Mouse (Mus musculus) macrophage (primary cell): ENCODE results near the gene Npr1. TPM values are rescaled to one million over a fixed set of nuclear protein-coding genes. Genes with fewer than 3 reads are reported as not detected.

Source experiments
- H3K27ac ChIP-seq: fragments of 350-480 bp; formaldehyde crosslinking; 2 replicates; pipeline ENCODE4 v1.9.0; 2021
- H3K36me3 ChIP-seq: fragments of 350-480 bp; formaldehyde crosslinking; 2 replicates; pipeline ENCODE4 v1.9.0; 2021; ENCODE audit errors: inconsistent target
- H3K4me3 ChIP-seq: fragments of 350-480 bp; formaldehyde crosslinking; 2 replicates; pipeline ENCODE4 v1.9.0; 2021; ENCODE audit errors: inconsistent target
- H3K79me2 ChIP-seq: fragments of 350-480 bp; formaldehyde crosslinking; 2 replicates; pipeline ENCODE4 v1.9.0; 2021; ENCODE audit errors: inconsistent target
- WGBS: methylation state at CpG from one replicate; pipeline ENCODE4 v1.1.7; 2026; ENCODE audit warnings: inconsistent platforms; ENCODE audit not compliant: missing documents; 5-methylcytosine and 5-hydroxymethylcytosine counted together
- polyA plus RNA-seq: library from polyadenylated mRNA; stranded (reverse); fragments of 250-400 nt; gene quantifications from 3 replicates; pipeline ENCODE4 v1.2.4, GENCODE M21; 2018; ENCODE audit warnings: inconsistent platforms

The Npr1 gene
- polyA plus RNA-seq, 1 experiment from 2014 or later, result 0.40 TPM

- H3K36me3 ChIP-seq, result peaks cover 30% of the 10 kb centered on the region; the same call in 1 of the 2 replicates
- H3K4me3 ChIP-seq, result no peak overlapping the region
- H3K79me2 ChIP-seq, result no peaks in the 10 kb centered on the region
- 94% methylated on average over 7 of the region's 7 CpGs for WGBS
- no peak overlapping the region for H3K27ac ChIP-seq
Observed at GRCm38 (mm10) chr3:90495850-90496525, 30.3 kb upstream of the Npr1 start.

GRCm38 (mm10) chr3:90493831-90494540 lies 28.3 kb upstream of the Npr1 start:
- H3K36me3 ChIP-seq, result peaks cover 22% of the 10 kb centered on the region; the same call in 1 of the 2 replicates
- WGBS, result 91% methylated on average over 4 of the region's 4 CpGs
- no peak overlapping the region for H3K27ac ChIP-seq
- no peak overlapping the region for H3K4me3 ChIP-seq
- H3K79me2 ChIP-seq, result peaks cover 10% of the 10 kb centered on the region; the same call in 1 of the 2 replicates

- peaks cover 25% of the 10 kb centered on the region; the same call in 1 of the 2 replicates for H3K36me3 ChIP-seq
- 29% methylated on average over 2 of the region's 2 CpGs for WGBS
Observed at GRCm38 (mm10) chr3:90491350-90491749, 25.7 kb upstream of the Npr1 start.

GRCm38 (mm10) chr3:90490696-90491256 lies 25.1 kb upstream of the Npr1 start, which contains the start of gene Snapin:
TSS of gene Snapin (minus strand) at chr3:90491033.
- peaks cover 25% of the 10 kb centered on the region; the same call in 1 of the 2 replicates for H3K36me3 ChIP-seq
- WGBS, result under 1% methylated on average over 33 of the region's 37 CpGs

More at GRCm38 (mm10) chr3:90491350-90491749, 25.7 kb upstream of the Npr1 start:
- H3K4me3 ChIP-seq, result no peak overlapping the region
- no peak overlapping the region for H3K27ac ChIP-seq
- H3K79me2 ChIP-seq, result peaks cover 10% of the 10 kb centered on the region; the same call in 1 of the 2 replicates

GRCm38 (mm10) chr3:90488576-90488975 lies 22.9 kb upstream of the Npr1 start:
- Histone ChIP-seq H3K36me3 (peaks cover 32% of the 10 kb centered on the region), H3K27ac (no peak overlapping the region), H3K4me3 (no peak overlapping the region), H3K79me2 (peaks cover 10% of the 10 kb centered on the region; the same call in 1 of the 2 replicates)
- 94% methylated on average over 6 of the region's 6 CpGs for WGBS

More at GRCm38 (mm10) chr3:90490696-90491256, 25.1 kb upstream of the Npr1 start, which contains the start of gene Snapin:
- Histone ChIP-seq H3K79me2 (peaks cover 10% of the 10 kb centered on the region; the same call in 1 of the 2 replicates), H3K27ac (peak within 1 kb of the TSS; percentile 12; the same call in 1 of the 2 replicates), H3K4me3 (peak within 1 kb of the TSS; percentile 65)

- 84% methylated on average over 5 of the region's 5 CpGs for WGBS
- H3K79me2 ChIP-seq, result peaks cover 10% of the 10 kb centered on the region; the same call in 1 of the 2 replicates
- H3K36me3 ChIP-seq, result peaks cover 42% of the 10 kb centered on the region
- H3K4me3 ChIP-seq, result no peak overlapping the region
- no peak overlapping the region for H3K27ac ChIP-seq
Observed at GRCm38 (mm10) chr3:90486998-90487397, 21.3 kb upstream of the Npr1 start.

GRCm38 (mm10) chr3:90475831-90476611 lies 10.4 kb upstream of the Npr1 start, which contains the start of gene Ilf2:
TSS of gene Ilf2 (plus strand) at chr3:90476126.
- Histone ChIP-seq H3K79me2 (peaks cover 30% of the 10 kb centered on the region), H3K4me3 (peak within 1 kb of the TSS; percentile 87), H3K27ac (peak within 1 kb of the TSS; percentile 29), H3K36me3 (peaks cover under 1% of the 10 kb centered on the region; the same call in 1 of the 2 replicates)
- under 1% methylated on average over 44 of the region's 45 CpGs for WGBS

- no peaks in the 10 kb centered on the region for H3K36me3 ChIP-seq
- H3K79me2 ChIP-seq, result peaks cover 30% of the 10 kb centered on the region
- peak overlapping the region; percentile 30 for H3K4me3 ChIP-seq
- H3K27ac ChIP-seq, result no peak overlapping the region
- WGBS, result 39% methylated on average over 11 of the region's 16 CpGs
Observed at GRCm38 (mm10) chr3:90475151-90475830, 9.6 kb upstream of the Npr1 start.

GRCm38 (mm10) chr3:90472213-90472612 lies 6.5 kb upstream of the Npr1 start:
- Histone ChIP-seq H3K4me3 (no peak overlapping the region), H3K27ac (no peak overlapping the region), H3K79me2 (peaks cover 11% of the 10 kb centered on the region), H3K36me3 (no peaks in the 10 kb centered on the region)
- WGBS, result 0% methylated on average over 3 of the region's 3 CpGs

- H3K27ac ChIP-seq, result no peak overlapping the region
- H3K36me3 ChIP-seq, result no peaks in the 10 kb centered on the region
- WGBS, result 94% methylated on average over 10 of the region's 10 CpGs
- no peak overlapping the region for H3K4me3 ChIP-seq
- H3K79me2 ChIP-seq, result no peaks in the 10 kb centered on the region
Observed at GRCm38 (mm10) chr3:90467618-90468300, 2.1 kb upstream of the Npr1 start.

GRCm38 (mm10) chr3:90466311-90466766 lies 673 bp upstream of the Npr1 start:
- no peaks in the 10 kb centered on the region for H3K79me2 ChIP-seq
- H3K4me3 ChIP-seq, result no peak overlapping the region; the same call in 1 of the 2 replicates
- H3K36me3 ChIP-seq, result no peaks in the 10 kb centered on the region
- H3K27ac ChIP-seq, result no peak overlapping the region
- 1% methylated on average over 15 of the region's 15 CpGs for WGBS

GRCm38 (mm10) chr3:90465081-90465685 lies 483 bp downstream of the Npr1 start:
- no peaks in the 10 kb centered on the region for H3K79me2 ChIP-seq
- WGBS, result 3% methylated on average over 74 of the region's 75 CpGs
- H3K27ac ChIP-seq, result no peak overlapping the region
- no peak overlapping the region for H3K4me3 ChIP-seq
- no peaks in the 10 kb centered on the region for H3K36me3 ChIP-seq
